Mouse (Mus musculus): ENCODE measurements at regions not wholly inside any gene's neighbourhood (a gene's known extent, or its start where the extent isn't known, plus 50 kb on each side); places are given as distances from the start of the nearest gene placed in this dataset.

DNA sequence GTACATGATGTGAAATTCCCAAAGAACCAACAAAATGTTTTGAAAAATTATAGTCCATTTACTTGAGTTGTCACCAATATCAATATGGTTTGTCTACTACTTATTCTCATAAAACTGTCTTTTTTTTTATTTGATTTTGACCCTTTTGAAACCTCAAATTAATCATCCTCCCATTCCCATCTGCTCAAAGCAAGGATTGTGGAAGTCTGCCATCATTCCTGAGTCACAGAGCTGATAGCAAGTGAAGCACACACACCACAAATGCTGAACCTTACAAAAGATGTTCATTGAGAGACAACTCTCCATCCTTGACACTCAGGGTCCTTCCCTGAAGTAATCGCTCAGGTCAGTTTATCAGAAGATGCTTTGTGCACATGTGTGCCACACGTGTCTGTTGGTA is 82.1 kb upstream of the Kap start:
- TF ChIP-seq CTCF (conservative IDR thresholded peaks at IDR 0.05; ENCODE audit: insufficient read depth, insufficient read length, low read depth, low read length) = no peak
- no peak for TF ChIP-seq POLR2A (IDR thresholded peaks at IDR 0.05; ENCODE audit: low read depth, low read length)

Data from kidney, adult 2 months (tissue).